Comparison of ENCODE assay signal across 24 mouse cellular contexts in genomic region chr5:93229527-93229926, GRCm38 (mm10). TPM values are rescaled to one million over a fixed set of nuclear protein-coding genes. Genes with fewer than 3 reads are reported as not detected.
DNase-seq lines count a peak whose midpoint lies in the region; ATAC-seq lines count a peak whose summit lies in the region.
"Had no signal": no experiment of that assay in that cellular context is flagged by ENCODE, and none has a peak within 500 bp of the region (broad histone marks: within the 10 kb centered on the region; RNA-seq: fewer than 3 reads in every experiment).

No protein-coding gene starts in this region.

- H3K27me3 ChIP-seq in megakaryocyte, embryonic 14.5 days (replicated peaks), result peaks cover 7% of the 10 kb centered on the region
- H3K27me3 ChIP-seq in splenic B cell, adult 2 months (ENCODE audit: control insufficient read depth, insufficient read depth, low read length, poor library complexity, severe bottlenecking), result no peaks in the 10 kb centered on the region
- no peaks in the 10 kb centered on the region for H3K27me3 ChIP-seq in hindbrain, embryonic 14.5 days (ENCODE audit: control insufficient read depth, insufficient read depth, low read length)
- H3K27me3 ChIP-seq: embryonic facial prominence, embryonic 15.5 days; forebrain, embryonic 15.5 days; hindbrain, embryonic 13.5 days; Patski had no signal

- no peak overlapping the region for H3K9ac ChIP-seq in hindbrain, embryonic 14.5 days
- H3K9ac ChIP-seq: embryonic facial prominence, embryonic 15.5 days; forebrain, embryonic 15.5 days; hindbrain, embryonic 13.5 days had no signal

- H3K36me3 ChIP-seq in megakaryocyte, embryonic 14.5 days (replicated peaks; ENCODE audit: low read length), result no peaks in the 10 kb centered on the region
- no peaks in the 10 kb centered on the region for H3K36me3 ChIP-seq in splenic B cell, adult 2 months (ENCODE audit: control insufficient read depth, insufficient read depth, low read length, poor library complexity, severe bottlenecking)
- H3K36me3 ChIP-seq in hindbrain, embryonic 14.5 days (replicated peaks; ENCODE audit: control insufficient read depth, insufficient read depth), result no peaks in the 10 kb centered on the region
- H3K36me3 ChIP-seq: embryonic facial prominence, embryonic 15.5 days; forebrain, embryonic 10.5 days; forebrain, embryonic 15.5 days; heart, embryonic 10.5 days; hindbrain, embryonic 13.5 days had no signal

- H3K27ac ChIP-seq in hindbrain, embryonic 14.5 days, result no peak overlapping the region
- H3K27ac ChIP-seq: embryonic facial prominence, embryonic 15.5 days; forebrain, embryonic 10.5 days; forebrain, embryonic 15.5 days; heart, embryonic 10.5 days; hindbrain, embryonic 13.5 days had no signal

- ATAC-seq in megakaryocyte, adult 5-6 weeks (ENCODE audit: poor library complexity, severe bottlenecking), result no peak
- ATAC-seq in activated CD4-positive, CD25-positive, alpha-beta regulatory T cell, adult 4 months, result peak; percentile 63
- ATAC-seq in inflammation-experienced regulatory T-cells, adult 6 months, result peak; percentile 72
- ATAC-seq in hindbrain, embryonic 14.5 days (ENCODE audit: low FRiP score), result no peak
- ATAC-seq: forebrain, embryonic 15.5 days; Patski had no signal

- peak overlapping the region; percentile 14 for H3K4me3 ChIP-seq in megakaryocyte, embryonic 14.5 days (replicated peaks)
- H3K4me3 ChIP-seq in hindbrain, embryonic 14.5 days (replicated peaks; ENCODE audit: low read length), result no peak overlapping the region
- H3K4me3 ChIP-seq: embryonic facial prominence, embryonic 15.5 days; erythroblast, embryonic 14.5 days; forebrain, embryonic 10.5 days; forebrain, embryonic 15.5 days; heart, embryonic 10.5 days; hindbrain, embryonic 13.5 days had no signal

- WGBS in hindbrain, embryonic 14.5 days, result 83% methylated on average over 2 of the region's 2 CpGs

- peaks cover 81% of the 10 kb centered on the region for H3K4me1 ChIP-seq in megakaryocyte, embryonic 14.5 days
- H3K4me1 ChIP-seq in hindbrain, embryonic 14.5 days (replicated peaks; ENCODE audit: control insufficient read depth, insufficient read depth, low read length), result no peaks in the 10 kb centered on the region
- H3K4me1 ChIP-seq: embryonic facial prominence, embryonic 15.5 days; forebrain, embryonic 10.5 days; heart, embryonic 10.5 days; hindbrain, embryonic 13.5 days had no signal

- H3K4me2 ChIP-seq in hindbrain, embryonic 14.5 days (replicated peaks), result no peak overlapping the region
- H3K4me2 ChIP-seq: embryonic facial prominence, embryonic 15.5 days; forebrain, embryonic 15.5 days; hindbrain, embryonic 13.5 days had no signal

- H3K9me3 ChIP-seq in megakaryocyte, embryonic 14.5 days, result no peaks in the 10 kb centered on the region
- H3K9me3 ChIP-seq in hindbrain, embryonic 14.5 days (ENCODE audit: control insufficient read depth, low read length), result no peaks in the 10 kb centered on the region
- H3K9me3 ChIP-seq: embryonic facial prominence, embryonic 15.5 days; forebrain, embryonic 10.5 days; forebrain, embryonic 15.5 days; heart, embryonic 10.5 days; hindbrain, embryonic 13.5 days had no signal

- peak; percentile 48 for DNase-seq in splenic B cell, adult 2 months (ENCODE audit: low read depth, low spot score)
- no peak for DNase-seq in left cerebral cortex, adult 18-20 months (ENCODE audit: low spot score in 2 of 2)
- DNase-seq in hindbrain, embryonic 14.5 days (ENCODE audit: low spot score), result no peak
- DNase-seq in lung, postnatal 10 days, result no peak
- DNase-seq: adrenal gland, adult 2 months; adrenal gland, postnatal 25 days; cerebellum, adult 18-20 months; cerebellum, postnatal 10 days; embryo, embryonic 11 days; heart, adult 18-20 months; heart, postnatal 10 days; heart, postnatal 4 days had no signal

RNA-seq across cellular contexts. Expression of gene 2010109A12Rik, which starts 23.2 kb away (rescaled TPM):
- polyA plus RNA-seq in megakaryocyte, embryonic 14.5 days (2012; ENCODE audit: insufficient read depth, low replicate concordance), result 1.1 TPM in 1 of 2 replicates, not detected in the other
- total RNA-seq in megakaryocyte, adult 5-6 weeks (2015), result 0.20 and 0.43 TPM in 2 replicates
- 0.94 and 3.7 TPM in 2 replicates for total RNA-seq in megakaryocyte, adult 5-6 weeks (2017)
- polyA plus RNA-seq in activated CD4-positive, CD25-positive, alpha-beta regulatory T cell, adult 4 months (2017; shearing (Covaris generic)), result under 1 TPM; 0.37 to 0.57 TPM
- polyA plus RNA-seq in inflammation-experienced regulatory T-cells, adult 6 months (2017; shearing (Covaris generic)), result 1 to 10 TPM in 2 of 3 experiments, not detected in 1; 1.6 to 2.3 TPM
- under 1 TPM; 0.52 to 0.56 TPM for total RNA-seq in left cerebral cortex, adult 18-20 months (2021)
- polyA plus RNA-seq in hindbrain, embryonic 14.5 days (2014; fragmentation: Nextera tagmentation; extraction: Ambion mirVana), result 0.94 and 1.2 TPM in 2 replicates
- total RNA-seq: gastrocnemius, adult 8-10 months had no signal
- polyA plus RNA-seq: adrenal gland, adult 2 months; erythroblast, embryonic 14.5 days had no signal

RNA-seq across cellular contexts. Expression of gene Ccni, which starts 23.2 kb away (rescaled TPM):
- 70.2 and 148 TPM in 2 replicates for polyA plus RNA-seq in megakaryocyte, embryonic 14.5 days (2012; ENCODE audit: insufficient read depth, low replicate concordance)
- 180 and 198 TPM in 2 replicates for total RNA-seq in megakaryocyte, adult 5-6 weeks (2015)
- 196 and 202 TPM in 2 replicates for total RNA-seq in megakaryocyte, adult 5-6 weeks (2017)
- 10 to 100 TPM; 72.4 to 79.4 TPM for polyA plus RNA-seq in activated CD4-positive, CD25-positive, alpha-beta regulatory T cell, adult 4 months (2017; shearing (Covaris generic))
- 10 to 100 TPM; 82.9 to 99.1 (median 84.9) TPM for polyA plus RNA-seq in inflammation-experienced regulatory T-cells, adult 6 months (2017; shearing (Covaris generic))
- 100 to 1,000 TPM; 284 to 293 TPM for total RNA-seq in left cerebral cortex, adult 18-20 months (2021)
- polyA plus RNA-seq in hindbrain, embryonic 14.5 days (2014; fragmentation: Nextera tagmentation; extraction: Ambion mirVana), result 173 and 186 TPM in 2 replicates

RNA-seq across cellular contexts. Expression of gene Ccng2, which starts 37.5 kb away (rescaled TPM):
- polyA plus RNA-seq in megakaryocyte, embryonic 14.5 days (2012; ENCODE audit: insufficient read depth, low replicate concordance), result 6.6 and 37.5 TPM in 2 replicates
- 103 TPM in 2 replicates for total RNA-seq in megakaryocyte, adult 5-6 weeks (2015)
- 104 TPM in 2 replicates for total RNA-seq in megakaryocyte, adult 5-6 weeks (2017)
- polyA plus RNA-seq in activated CD4-positive, CD25-positive, alpha-beta regulatory T cell, adult 4 months (2017; shearing (Covaris generic)), result 10 to 100 TPM; 35.7 to 37.0 TPM
- 10 to 100 TPM; 18.7 to 44.9 (median 25.2) TPM for polyA plus RNA-seq in inflammation-experienced regulatory T-cells, adult 6 months (2017; shearing (Covaris generic))
- total RNA-seq in left cerebral cortex, adult 18-20 months (2021), result 10 to 100 TPM; 36.8 to 43.2 TPM
- polyA plus RNA-seq in hindbrain, embryonic 14.5 days (2014; fragmentation: Nextera tagmentation; extraction: Ambion mirVana), result 78.3 and 82.0 TPM in 2 replicates

Comparison
In these comparisons a context has a peak if more than half of its experiments do, and no peak if none do; other contexts are left out.
1. ATAC-seq: peak in activated CD4-positive, CD25-positive, alpha-beta regulatory T cell, adult 4 months (single experiment) and inflammation-experienced regulatory T-cells, adult 6 months (single experiment); none in megakaryocyte, adult 5-6 weeks (single experiment) and hindbrain, embryonic 14.5 days (single experiment).